Mouse (Mus musculus) thymus, adult 2 months (tissue): ENCODE measurements around the gene Prkci. TPM values are rescaled to one million over a fixed set of nuclear protein-coding genes. Genes with fewer than 3 reads are reported as not detected.

ENCODE experiments used
- DNase-seq: peaks from one replicate; pipeline ENCODE4 v3.0.0; 2021
- H3K27ac ChIP-seq: fragments of 200-500 bp; 2 replicates; pipeline ENCODE4 v1.5.1; 2012; ENCODE audit warnings: low read length, control low read depth; ENCODE audit not compliant: control insufficient read depth, insufficient read depth
- H3K27me3 ChIP-seq: fragments of 200-500 bp; 2 replicates; pipeline ENCODE4 v1.6.1; 2012; ENCODE audit warnings: mild to moderate bottlenecking, low read length, moderate library complexity, mixed read lengths; ENCODE audit not compliant: control insufficient read depth, insufficient read depth
- H3K36me3 ChIP-seq: fragments of 200-500 bp; 2 replicates; pipeline ENCODE4 v1.6.1; 2012; ENCODE audit warnings: mild to moderate bottlenecking, low read length, moderate library complexity; ENCODE audit not compliant: control insufficient read depth, insufficient read depth
- H3K4me1 ChIP-seq: fragments of 200-500 bp; replicated peaks from 2 replicates; pipeline ENCODE4 v1.6.1; 2012; ENCODE audit warnings: low read length; ENCODE audit not compliant: control insufficient read depth, insufficient read depth
- H3K4me3 ChIP-seq: fragments of 200-500 bp; 2 replicates; pipeline ENCODE4 v1.5.1; 2012; ENCODE audit warnings: mild to moderate bottlenecking, low read length, control low read depth, moderate library complexity; ENCODE audit not compliant: control insufficient read depth, insufficient read depth
- CTCF ChIP-seq: fragments of 200-500 bp; IDR thresholded peaks from 2 replicates; pipeline ENCODE4 v1.5.1; 2012; ENCODE audit warnings: mild to moderate bottlenecking, control low read depth, low read length, moderate library complexity, borderline replicate concordance; ENCODE audit not compliant: control insufficient read depth, poor library complexity, insufficient read depth; ENCODE audit errors: extremely low read depth
- POLR2A ChIP-seq: fragments of 200-500 bp; IDR thresholded peaks from 2 replicates; pipeline ENCODE4 v1.6.1; 2012; ENCODE audit warnings: mild to moderate bottlenecking, low read length, control low read depth, moderate library complexity; ENCODE audit not compliant: control insufficient read depth, poor library complexity, insufficient read depth; ENCODE audit errors: extremely low read depth
- WGBS: fragments of 180-500 bp; shearing (Covaris S2); methylation state at CpG from one replicate; pipeline ENCODE4 v1.1.7; 2018; 5-methylcytosine and 5-hydroxymethylcytosine counted together
- polyA plus RNA-seq: library from polyadenylated mRNA; depleted of rRNA; stranded (reverse); fragments of >200 nt; gene quantifications from 2 replicates; pipeline ENCODE4 v1.2.3, GENCODE M21; 2012

The Prkci gene
- polyA plus RNA-seq, 1 experiment: 12.8 TPM

DNA sequence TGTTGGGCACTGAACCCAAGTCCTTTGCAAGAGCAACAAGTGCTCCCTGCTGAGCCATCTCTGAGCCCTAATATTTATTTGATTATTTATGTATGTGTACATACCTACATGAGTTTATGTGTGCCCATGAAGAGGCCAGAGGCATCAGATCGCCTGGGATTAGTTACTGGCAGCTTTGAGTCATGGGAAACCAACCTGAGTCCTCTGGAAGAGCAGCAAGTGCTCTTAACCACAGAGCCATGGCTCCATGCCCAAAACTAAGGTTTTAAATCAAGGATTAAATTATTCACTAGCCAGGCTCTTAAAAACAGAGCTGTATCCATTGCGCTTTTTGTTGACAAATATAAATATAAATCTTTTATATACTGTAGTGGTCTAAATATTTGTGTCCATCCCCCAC is 18.8 kb downstream of the Prkci start:
- WGBS: 85% methylated on average over 2 of the region's 2 CpGs
- TF ChIP-seq POLR2A: no peak
- TF ChIP-seq CTCF: no peak
- no peak for DNase-seq
- no peak overlapping the region for H3K4me3 ChIP-seq
- no peaks in the 10 kb centered on the region for H3K27me3 ChIP-seq
- H3K4me1 ChIP-seq: peaks cover 4% of the 10 kb centered on the region; the same call in 1 of the 2 replicates
- H3K27ac ChIP-seq: no peak overlapping the region
- no peaks in the 10 kb centered on the region for H3K36me3 ChIP-seq

DNA sequence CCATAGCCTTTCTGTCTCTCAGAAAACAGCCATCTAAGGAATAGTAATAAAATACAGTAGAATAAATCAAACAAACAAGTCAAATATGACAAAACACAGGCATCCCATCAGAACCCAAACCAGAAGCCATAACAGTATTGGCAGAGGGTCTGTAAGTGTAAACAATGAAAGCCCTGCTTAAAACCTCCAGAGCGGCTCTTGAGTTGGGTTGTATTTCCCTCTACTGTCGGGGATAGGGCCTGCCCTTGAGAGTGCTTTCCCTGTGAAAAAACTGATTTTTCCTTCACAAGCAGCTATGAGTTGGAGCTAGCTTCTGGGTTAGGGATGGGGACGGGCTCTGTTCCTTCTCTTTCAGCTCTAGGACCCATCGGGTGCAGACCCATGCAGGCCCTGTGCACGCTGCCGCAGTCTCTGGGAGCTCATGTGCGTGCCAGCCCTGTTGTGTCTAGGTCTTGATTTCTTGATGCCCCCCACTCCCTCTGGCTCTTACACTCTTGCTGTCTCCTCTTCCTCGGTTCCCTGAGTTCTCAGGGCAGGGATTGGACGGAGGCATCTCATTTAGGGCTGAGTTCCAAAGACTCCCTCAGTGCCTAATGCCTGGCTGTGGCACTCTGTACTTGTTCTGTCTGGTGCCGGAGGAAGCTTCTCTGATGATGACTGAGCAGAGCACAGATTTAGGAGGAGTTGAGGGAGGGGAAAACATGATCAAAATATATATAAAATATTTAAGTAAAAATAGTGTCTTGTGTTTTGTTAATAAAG is 20.3 kb downstream of the Prkci start:
- no peak for TF ChIP-seq CTCF
- no peak for TF ChIP-seq POLR2A
- Histone ChIP-seq H3K36me3 (no peaks in the 10 kb centered on the region), H3K27ac (no peak overlapping the region), H3K4me1 (peaks cover 4% of the 10 kb centered on the region; the same call in 1 of the 2 replicates), H3K4me3 (no peak overlapping the region), H3K27me3 (no peaks in the 10 kb centered on the region)
- DNase-seq: no peak
- WGBS: 95% methylated on average over 10 of the region's 10 CpGs

DNA sequence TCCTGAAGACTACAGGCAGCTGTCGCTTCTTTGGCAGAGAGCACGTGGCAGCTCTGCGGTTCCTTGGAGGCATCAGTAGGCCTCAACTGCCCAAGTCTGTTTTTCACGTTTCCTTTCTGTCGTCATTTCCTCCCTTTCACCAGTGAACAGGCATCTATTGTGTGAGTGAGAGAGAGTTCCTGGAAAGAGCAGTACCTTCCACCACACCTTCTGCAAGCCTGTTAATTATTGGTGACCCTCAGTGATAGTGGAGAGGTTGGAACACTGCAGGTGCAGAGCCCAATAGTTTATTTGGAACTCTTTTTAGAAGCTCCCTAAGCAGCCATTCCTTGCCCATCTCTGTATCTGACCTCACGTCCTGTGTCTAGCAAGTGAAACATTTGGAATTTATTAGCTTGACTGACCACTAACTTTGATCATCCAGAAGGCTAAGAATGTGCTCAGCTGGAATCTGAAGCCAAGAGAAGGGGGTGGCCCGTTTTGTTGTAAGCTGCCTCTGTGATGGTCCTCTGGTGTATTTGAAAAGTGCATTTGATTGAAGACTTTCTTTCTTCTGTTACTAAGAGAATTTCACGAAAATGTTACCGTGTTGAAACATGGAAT is 21.1 kb downstream of the Prkci start:
- Histone ChIP-seq H3K4me1 (peaks cover 4% of the 10 kb centered on the region; the same call in 1 of the 2 replicates), H3K36me3 (no peaks in the 10 kb centered on the region), H3K27me3 (no peaks in the 10 kb centered on the region), H3K27ac (no peak overlapping the region), H3K4me3 (no peak overlapping the region)
- no peak for TF ChIP-seq POLR2A
- no peak for TF ChIP-seq CTCF
- 75% methylated on average over 9 of the region's 9 CpGs for WGBS
- no peak for DNase-seq

DNA sequence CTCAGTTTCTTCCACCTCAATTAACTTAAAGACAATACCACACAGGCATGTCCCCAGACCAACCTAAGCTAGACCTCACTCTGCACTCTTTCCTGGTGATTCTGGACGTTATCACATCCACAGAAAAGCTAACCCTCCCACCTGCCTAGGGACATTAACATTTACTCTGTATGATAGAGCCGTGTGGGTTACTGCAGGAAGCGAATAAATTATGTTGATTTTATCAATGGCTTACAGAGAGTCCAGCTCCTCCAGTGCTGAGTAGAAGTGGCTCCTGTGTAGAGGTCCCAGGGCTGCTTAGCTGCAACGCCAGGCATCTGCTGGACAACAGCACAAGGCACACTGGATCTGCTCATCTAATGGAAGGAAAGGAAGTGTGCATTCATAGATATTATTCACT is 22.1 kb downstream of the Prkci start:
- Histone ChIP-seq H3K4me3 (no peak overlapping the region), H3K27me3 (no peaks in the 10 kb centered on the region), H3K27ac (no peak overlapping the region), H3K36me3 (no peaks in the 10 kb centered on the region), H3K4me1 (peaks cover 4% of the 10 kb centered on the region; the same call in 1 of the 2 replicates)
- no peak for DNase-seq
- WGBS: 87% methylated on average over 4 of the region's 4 CpGs
- TF ChIP-seq CTCF (no peak), POLR2A (no peak)

DNA sequence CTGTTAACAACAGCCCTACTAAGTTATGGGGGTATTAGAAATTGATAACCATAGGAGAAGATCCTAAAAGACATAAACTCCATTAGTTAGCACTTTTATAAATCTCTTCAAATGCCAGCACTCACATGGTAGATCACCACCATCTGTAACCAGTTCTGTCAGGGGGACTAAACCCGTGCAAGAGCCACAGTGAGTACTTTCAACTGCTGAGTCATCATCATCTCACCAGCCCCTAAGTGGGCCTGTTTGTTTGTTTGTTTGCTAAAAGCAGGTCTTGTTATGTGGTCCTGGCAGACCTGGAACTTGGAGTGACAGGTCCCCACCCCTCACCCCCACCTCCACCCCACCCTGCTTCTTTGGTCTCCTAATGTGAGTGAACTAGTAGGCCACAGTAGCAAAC is 23.7 kb downstream of the Prkci start:
- Histone ChIP-seq H3K27ac (no peak overlapping the region), H3K27me3 (no peaks in the 10 kb centered on the region), H3K4me3 (no peak overlapping the region), H3K36me3 (no peaks in the 10 kb centered on the region), H3K4me1 (peaks cover 4% of the 10 kb centered on the region; the same call in 1 of the 2 replicates)
- WGBS: 85% methylated on average over 1 of the region's 1 CpGs
- DNase-seq: no peak
- TF ChIP-seq CTCF (no peak), POLR2A (no peak)

DNA sequence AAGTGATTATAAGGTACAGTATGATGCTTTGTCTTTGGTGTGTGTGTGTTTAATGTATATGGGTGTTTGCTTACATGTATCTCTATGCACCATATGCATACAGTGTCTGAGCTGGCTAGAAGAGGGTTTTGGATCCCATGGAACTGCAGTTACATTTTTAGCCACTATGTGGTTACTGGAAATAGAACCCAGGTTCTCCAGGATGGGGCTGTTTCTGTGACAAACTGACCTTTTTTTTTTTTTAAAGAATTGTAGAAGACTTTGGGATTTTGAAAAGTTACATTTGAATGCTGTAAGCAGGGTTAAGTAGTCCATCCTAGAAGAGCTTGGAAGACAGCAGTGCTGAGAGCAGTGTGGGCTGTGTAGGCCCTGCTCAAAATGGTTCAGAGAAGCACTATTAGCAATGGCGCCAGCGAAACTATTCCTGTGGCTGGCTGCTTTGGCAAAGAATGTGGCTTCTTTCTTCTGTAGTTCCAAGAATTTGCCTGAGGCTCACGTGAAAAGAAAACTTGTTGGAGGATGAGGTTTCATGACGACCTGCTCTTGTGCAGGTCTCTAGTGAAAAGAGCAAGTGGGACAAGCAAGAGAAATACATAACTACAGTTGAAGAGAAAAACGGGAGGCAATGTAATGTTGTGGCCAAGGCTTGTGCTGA is 24.4 kb downstream of the Prkci start:
- DNase-seq: no peak
- WGBS: 78% methylated on average over 5 of the region's 5 CpGs
- TF ChIP-seq CTCF (no peak), POLR2A (no peak)
- Histone ChIP-seq H3K4me3 (no peak overlapping the region), H3K36me3 (no peaks in the 10 kb centered on the region), H3K27me3 (no peaks in the 10 kb centered on the region), H3K27ac (no peak overlapping the region), H3K4me1 (peaks cover 4% of the 10 kb centered on the region; the same call in 1 of the 2 replicates)
